Comparison of ENCODE assay signal across 25 mouse cellular contexts in the genomic region with DNA sequence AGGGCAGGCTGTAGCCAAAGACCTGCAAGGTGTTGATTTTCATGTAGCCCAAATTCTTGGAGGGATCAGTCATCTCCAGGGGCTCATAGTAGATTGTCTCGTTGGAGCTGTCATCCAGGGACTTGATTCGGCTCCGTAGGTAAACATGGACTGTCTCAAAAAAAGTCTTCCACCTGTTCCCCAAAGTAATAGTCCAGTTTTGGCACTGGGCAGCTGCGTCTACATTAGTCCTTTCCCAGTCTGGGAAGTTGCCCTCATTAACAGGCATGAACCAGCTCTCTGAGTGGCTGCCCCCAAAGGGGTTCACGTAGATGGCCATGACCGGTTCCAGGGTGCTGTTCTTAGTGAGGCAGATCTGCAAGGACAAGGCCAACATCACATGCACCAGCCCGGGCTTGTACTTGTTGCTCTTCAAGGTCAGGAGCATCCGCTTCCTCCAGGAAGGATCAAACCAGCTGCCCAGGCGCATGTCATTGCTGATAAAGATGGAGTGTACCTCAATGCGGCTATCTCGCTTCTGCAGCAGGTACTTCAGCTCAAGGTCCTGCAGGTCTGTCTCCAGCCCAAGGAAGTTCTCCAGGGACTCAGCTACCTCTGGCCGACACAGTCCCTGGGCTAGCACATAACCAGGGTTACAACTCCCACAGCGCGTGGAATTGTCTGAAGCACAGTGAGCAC.
DNase-seq lines count a peak whose midpoint lies in the region; ATAC-seq and TF ChIP-seq lines count a peak whose summit lies in the region.
"Had no signal": no experiment of that assay in that cellular context is flagged by ENCODE, and none has a peak within 500 bp of the region (broad histone marks: within the 10 kb centered on the region; RNA-seq: fewer than 3 reads in every experiment).

No protein-coding gene starts in this region.

- no peaks in the 10 kb centered on the region for H3K9me3 ChIP-seq in liver, embryonic 16.5 days (replicated peaks; ENCODE audit: control insufficient read depth, low read length)
- peaks cover 5% of the 10 kb centered on the region; the same call in 1 of the 2 replicates for H3K9me3 ChIP-seq in liver, embryonic 12.5 days (replicated peaks)
- H3K9me3 ChIP-seq: hindbrain, embryonic 10.5 days; hindbrain, embryonic 15.5 days; midbrain, embryonic 12.5 days; neural tube, embryonic 15.5 days had no signal

- H3K4me2 ChIP-seq in liver, embryonic 16.5 days (ENCODE audit: low read depth, low read length) = no peak overlapping the region
- no peak overlapping the region for H3K4me2 ChIP-seq in liver, embryonic 12.5 days
- H3K4me2 ChIP-seq: hindbrain, embryonic 15.5 days; midbrain, embryonic 12.5 days; neural tube, embryonic 15.5 days had no signal

- no peak for TF ChIP-seq CTCF in bone marrow, adult 2 months (IDR thresholded peaks at IDR 0.05; ENCODE audit: control insufficient read depth, insufficient read depth, low read length)
- no peak for TF ChIP-seq CTCF in layer of hippocampus, adult 2 months (conservative IDR thresholded peaks at IDR 0.05)

- DNase-seq in spleen, postnatal 36 days (ENCODE audit: low spot score in 2 of 2) = peak; percentile 28 to 66
- no peak for DNase-seq in layer of hippocampus, adult 2 months (ENCODE audit: low spot score in 2 of 2)
- no peak for DNase-seq in heart, adult 9 months (ENCODE audit: low spot score in 2 of 2)
- no peak for DNase-seq in kidney, postnatal 14 days
- DNase-seq: adrenal gland, postnatal 25 days; cerebellum, adult 18-20 months; gastrocnemius, postnatal 25 days; heart, postnatal 14 days; kidney, postnatal 36 days; layer of hippocampus, adult 9-11 months; lung, adult 2 months; lung, postnatal 10 days; right cerebral cortex, postnatal 25 days; thymus, postnatal 25 days had no signal

- H3K36me3 ChIP-seq in liver, embryonic 16.5 days (ENCODE audit: control insufficient read depth, insufficient read depth) = no peaks in the 10 kb centered on the region
- no peaks in the 10 kb centered on the region for H3K36me3 ChIP-seq in liver, embryonic 12.5 days
- H3K36me3 ChIP-seq: hindbrain, embryonic 10.5 days had no signal

- ATAC-seq in liver, embryonic 16.5 days (ENCODE audit: low read depth) = peak; percentile 45; the same call in 1 of the 2 replicates
- ATAC-seq in liver, embryonic 12.5 days = no peak
- ATAC-seq in megakaryocyte, adult 5-6 weeks (ENCODE audit: poor library complexity, severe bottlenecking) = peak; percentile 33
- ATAC-seq: forebrain, embryonic 14.5 days; inflammation-experienced regulatory T-cells, adult 6 months had no signal

- no peak for TF ChIP-seq POLR2A in bone marrow, adult 2 months (IDR thresholded peaks at IDR 0.05; ENCODE audit: borderline replicate concordance, control insufficient read depth, low read depth, low read length)

- no peak overlapping the region for H3K27ac ChIP-seq in liver, embryonic 16.5 days (ENCODE audit: low read length)
- H3K27ac ChIP-seq in liver, embryonic 12.5 days = no peak overlapping the region
- peak overlapping the region; percentile 84 for H3K27ac ChIP-seq in bone marrow, adult 2 months (ENCODE audit: control insufficient read depth, insufficient read depth, low read depth, low read length, poor library complexity)
- H3K27ac ChIP-seq in layer of hippocampus, adult 2 months = no peak overlapping the region
- H3K27ac ChIP-seq: hindbrain, embryonic 10.5 days; hindbrain, embryonic 15.5 days; macrophage; midbrain, embryonic 12.5 days; neural tube, embryonic 15.5 days had no signal

- H3K4me1 ChIP-seq in liver, embryonic 16.5 days (ENCODE audit: control insufficient read depth, low read depth, low read length) = no peaks in the 10 kb centered on the region
- no peaks in the 10 kb centered on the region for H3K4me1 ChIP-seq in liver, embryonic 12.5 days
- H3K4me1 ChIP-seq in bone marrow, adult 2 months (ENCODE audit: control insufficient read depth, insufficient read depth, low read length) = no peaks in the 10 kb centered on the region; the same call in 1 of the 2 replicates
- H3K4me1 ChIP-seq: hindbrain, embryonic 10.5 days; hindbrain, embryonic 15.5 days; midbrain, embryonic 12.5 days; neural tube, embryonic 15.5 days had no signal

- no peak overlapping the region for H3K4me3 ChIP-seq in liver, embryonic 16.5 days (ENCODE audit: low read depth, low read length)
- no peak overlapping the region for H3K4me3 ChIP-seq in liver, embryonic 12.5 days
- H3K4me3 ChIP-seq in bone marrow, adult 2 months (replicated peaks; ENCODE audit: control insufficient read depth, low read depth, low read length) = no peak overlapping the region
- no peak overlapping the region for H3K4me3 ChIP-seq in layer of hippocampus, adult 2 months
- H3K4me3 ChIP-seq: hindbrain, embryonic 10.5 days; hindbrain, embryonic 15.5 days; midbrain, embryonic 12.5 days; neural tube, embryonic 15.5 days had no signal

- H3K27me3 ChIP-seq in liver, embryonic 16.5 days (ENCODE audit: control insufficient read depth, insufficient read depth, low read depth, low read length) = no peaks in the 10 kb centered on the region
- H3K27me3 ChIP-seq in liver, embryonic 12.5 days (replicated peaks) = no peaks in the 10 kb centered on the region
- H3K27me3 ChIP-seq: hindbrain, embryonic 15.5 days; neural tube, embryonic 15.5 days had no signal

- 72% methylated on average over 14 of the region's 14 CpGs for WGBS in liver, embryonic 16.5 days (ENCODE audit: insufficient replicate concordance)
- 79% methylated on average over 14 of the region's 14 CpGs for WGBS in liver, embryonic 12.5 days (ENCODE audit: insufficient replicate concordance)
- WGBS in bone marrow, adult 2 months = 82% methylated on average over 14 of the region's 14 CpGs

- H3K9ac ChIP-seq in liver, embryonic 16.5 days (ENCODE audit: low read depth, low read length) = no peak overlapping the region
- H3K9ac ChIP-seq in liver, embryonic 12.5 days = no peak overlapping the region
- H3K9ac ChIP-seq: hindbrain, embryonic 15.5 days; midbrain, embryonic 12.5 days; neural tube, embryonic 15.5 days had no signal

Comparison
In these comparisons a context has a peak if more than half of its experiments do, and no peak if none do; other contexts are left out.
1. DNase-seq: peak in spleen, postnatal 36 days (2 of 2); none in layer of hippocampus, adult 2 months (0 of 2), heart, adult 9 months (0 of 2) and kidney, postnatal 14 days (single experiment).